Mouse (Mus musculus): Measurements from ENCODE around the gene Cldn19.

Cldn19 gene

GRCm38 (mm10) chr4:119255351-119255750 is at the start of gene Cldn19:
TSS of gene Cldn19 (plus strand) at chr4:119255414.
- in situ Hi-C loops (cut with MboI; ENCODE audit: unreplicated experiment in 2 of 2) = no loop called here

- in situ Hi-C loops (cut with MboI; ENCODE audit: unreplicated experiment in 2 of 2) = no loop called here
Measured at GRCm38 (mm10) chr4:119216667-119217066, 38.5 kb upstream of the Cldn19 start.

DNA sequence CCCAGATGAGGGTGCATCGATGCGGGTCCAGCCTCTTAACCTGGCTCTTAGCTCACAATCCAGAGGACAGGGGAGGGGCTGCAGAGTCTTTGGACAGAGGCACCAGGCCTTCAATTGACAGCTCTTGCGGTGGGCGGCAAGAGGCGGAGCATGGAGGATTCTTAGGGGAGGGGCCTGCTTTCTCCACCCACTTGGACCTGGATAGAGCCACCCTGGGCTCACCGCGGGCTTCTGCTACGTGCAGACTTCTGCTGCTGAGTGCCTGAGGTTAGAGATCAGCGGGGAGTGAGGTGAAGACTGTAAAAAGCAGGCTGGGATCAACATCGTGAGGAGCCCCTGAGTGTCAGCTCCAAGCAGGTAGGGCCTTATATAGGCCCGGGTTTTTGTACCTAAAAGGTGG is 37.0 kb upstream of the Cldn19 start, which contains the start of gene Tmem269:
Gene Tmem269, minus strand, starts transcription at position 49 of the 400 bp plus-strand sequence.
- in situ Hi-C loops (cut with MboI; ENCODE audit: unreplicated experiment in 2 of 2) = no loop called here

DNA sequence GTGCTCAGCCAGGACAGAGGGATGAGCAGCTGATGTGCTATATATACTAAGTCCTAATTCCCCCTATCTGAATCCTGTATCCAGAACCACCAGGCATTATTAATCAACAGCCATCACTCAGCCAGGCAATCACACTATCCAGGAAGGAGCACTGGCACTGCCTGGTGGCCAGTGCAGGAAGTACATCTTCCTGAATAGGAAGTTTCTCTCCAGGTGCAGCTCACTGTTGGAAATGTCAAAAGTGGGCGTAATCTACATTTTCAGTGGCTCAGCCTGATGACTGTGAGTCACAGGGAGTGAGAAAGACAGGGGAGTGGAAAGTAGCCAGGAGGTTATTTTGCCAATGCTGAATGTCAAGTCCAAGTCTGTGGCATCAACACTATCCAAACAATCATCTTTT is 31.5 kb upstream of the Cldn19 start:
- in situ Hi-C loops (cut with MboI; ENCODE audit: unreplicated experiment in 2 of 2) = no loop called here

GRCm38 (mm10) chr4:119224534-119224933 is 30.7 kb upstream of the Cldn19 start:
- in situ Hi-C loops (cut with MboI; ENCODE audit: unreplicated experiment in 2 of 2) = no loop called here

GRCm38 (mm10) chr4:119225719-119226118 is 29.5 kb upstream of the Cldn19 start:
- in situ Hi-C loops (cut with MboI; ENCODE audit: unreplicated experiment in 2 of 2) = no loop called here

DNA sequence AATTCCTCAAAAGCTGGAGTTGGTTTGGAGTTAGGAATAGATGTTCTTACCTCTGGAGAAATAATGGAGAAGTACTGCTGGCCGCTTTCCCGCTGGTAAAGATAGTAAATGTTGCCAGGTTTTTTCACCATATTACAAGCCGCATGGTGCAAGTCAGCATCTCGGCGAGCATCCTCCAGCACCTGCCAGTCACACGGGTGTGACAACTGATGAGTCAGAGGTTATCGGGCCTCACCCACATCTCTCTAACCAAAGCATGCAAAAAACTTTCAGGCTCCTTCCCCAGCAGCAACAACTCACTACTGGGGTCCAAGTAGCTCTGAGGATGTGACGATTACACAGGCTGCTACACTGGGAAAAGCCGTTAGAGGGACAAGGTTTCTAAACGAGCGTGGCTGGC is 28.5 kb upstream of the Cldn19 start:
- in situ Hi-C loops (cut with MboI; ENCODE audit: unreplicated experiment in 2 of 2) = no loop called here

DNA sequence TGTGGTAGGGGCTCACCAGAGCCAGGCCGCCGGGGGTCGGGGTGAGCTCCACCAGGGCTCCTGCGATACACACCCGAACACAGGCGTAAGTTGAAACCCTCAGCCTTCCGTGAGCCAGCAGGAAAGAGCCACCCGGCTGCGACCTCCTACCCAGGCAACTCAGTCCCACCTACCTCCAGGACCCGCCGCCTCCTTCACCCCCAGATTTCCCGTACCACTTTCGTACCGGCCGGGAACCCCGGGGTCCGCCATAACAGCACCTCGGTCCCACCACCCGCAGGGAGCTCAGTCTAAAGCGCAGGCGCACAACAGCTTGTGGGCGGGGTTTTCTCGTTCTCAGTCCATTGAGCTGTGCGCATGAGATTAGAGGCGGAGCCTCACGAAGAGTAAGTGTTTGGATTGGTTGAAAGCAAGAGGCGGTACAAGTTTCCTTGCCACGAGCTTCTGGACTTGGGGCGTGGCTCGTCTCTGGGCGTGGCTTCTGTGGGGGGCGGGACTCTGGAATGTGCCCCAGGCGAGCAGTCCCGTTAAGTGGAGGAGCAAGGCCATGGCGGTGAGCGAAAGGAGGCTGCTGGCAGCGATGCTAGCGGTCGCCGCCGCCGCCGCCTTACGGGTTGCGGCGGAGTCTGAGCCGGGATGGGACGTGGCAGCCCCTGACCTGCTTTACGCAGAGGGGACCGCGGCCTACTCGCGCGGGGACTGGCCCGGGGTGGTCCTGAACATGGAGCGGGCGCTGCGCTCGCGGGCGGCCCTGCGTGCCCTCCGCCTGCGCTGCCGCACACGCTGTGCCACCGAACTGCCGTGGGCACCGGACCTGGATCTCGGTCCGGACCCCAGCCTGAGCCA is 22.6 kb upstream of the Cldn19 start, which contains the start of the genes AU022252 and P3h1:
Gene AU022252, minus strand, starts transcription at position 303 of the 846 bp plus-strand sequence.
Gene P3h1, plus strand, starts transcription at position 506 of the 846 bp plus-strand sequence.
- in situ Hi-C loops (cut with MboI; ENCODE audit: unreplicated experiment in 2 of 2) = no loop called here

DNA sequence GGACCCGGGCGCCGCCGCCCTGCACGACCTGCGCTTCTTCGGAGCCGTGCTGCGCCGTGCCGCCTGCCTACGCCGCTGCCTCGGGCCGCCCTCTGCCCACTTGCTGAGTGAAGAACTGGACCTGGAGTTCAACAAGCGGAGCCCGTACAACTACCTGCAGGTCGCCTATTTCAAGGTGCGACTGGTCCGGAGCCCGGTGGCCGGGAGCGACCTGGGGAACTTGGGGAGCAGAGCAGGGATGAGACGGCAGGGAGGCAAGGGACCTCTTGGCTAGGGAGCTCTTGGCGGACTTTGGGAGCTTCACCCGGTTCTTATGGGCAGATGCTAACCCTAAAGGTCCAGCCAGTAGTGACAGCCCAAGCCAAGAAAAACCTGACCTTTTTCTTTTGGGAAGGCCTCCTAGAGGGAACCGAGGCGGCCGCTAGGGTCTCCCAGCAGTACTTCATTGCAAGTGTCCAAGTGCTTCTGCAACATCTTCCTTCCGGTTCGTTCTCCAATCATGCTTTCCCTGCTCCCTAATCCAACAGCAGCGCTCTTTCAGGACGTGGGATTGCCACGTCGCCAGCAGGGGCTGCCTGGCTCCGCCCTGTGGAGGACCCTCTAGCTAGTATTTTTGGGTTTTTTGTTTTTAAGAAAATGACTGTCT is 21.8 kb upstream of the Cldn19 start:
- in situ Hi-C loops (cut with MboI; ENCODE audit: unreplicated experiment in 2 of 2) = no loop called here

- in situ Hi-C loops (cut with MboI; ENCODE audit: unreplicated experiment in 2 of 2) = no loop called here
Measured at GRCm38 (mm10) chr4:119234348-119234747, 20.9 kb upstream of the Cldn19 start.

- in situ Hi-C loops (cut with MboI; ENCODE audit: unreplicated experiment in 2 of 2) = no loop called here
Measured at GRCm38 (mm10) chr4:119238661-119239060, 16.6 kb upstream of the Cldn19 start.

- in situ Hi-C loops (cut with MboI; ENCODE audit: unreplicated experiment in 2 of 2) = no loop called here
Measured at GRCm38 (mm10) chr4:119239181-119239682, 16.0 kb upstream of the Cldn19 start.

- in situ Hi-C loops (cut with MboI; ENCODE audit: unreplicated experiment in 2 of 2) = loop anchor here (5.0 to 10.0 kb wide), 11 partner anchors 173 to 883 kb away; partner anchors contain the start of genes Ccdc30 (in 1 of the 2), Foxj3 (in 1 of the 2), Frg2f1 (in 1 of the 2) and Guca2a (in 1 of the 2)
Measured at GRCm38 (mm10) chr4:119241664-119242063, 13.6 kb upstream of the Cldn19 start.

GRCm38 (mm10) chr4:119242571-119242970 is 12.6 kb upstream of the Cldn19 start:
- in situ Hi-C loops (cut with MboI; ENCODE audit: unreplicated experiment in 2 of 2) = loop anchor here (5.0 to 10.0 kb wide), 11 partner anchors 172 to 882 kb away; partner anchors contain the start of genes Ccdc30 (in 1 of the 2), Foxj3 (in 1 of the 2), Frg2f1 (in 1 of the 2) and Guca2a (in 1 of the 2)

GRCm38 (mm10) chr4:119244468-119245240 is 10.6 kb upstream of the Cldn19 start:
- in situ Hi-C loops (cut with MboI; ENCODE audit: unreplicated experiment in 2 of 2) = loop anchor here (5.0 to 10.0 kb wide), 13 partner anchors 98 to 883 kb away; partner anchors contain the start of genes Ccdc30 (in 1 of the 2), Foxj3 (in 1 of the 2), Frg2f1 (in 1 of the 2) and Guca2a (in 1 of the 2)

- in situ Hi-C loops (cut with MboI; ENCODE audit: unreplicated experiment in 2 of 2) = loop anchor here (5.0 to 10.0 kb wide), 10 partner anchors 97 to 882 kb away; partner anchors contain the start of genes Ccdc30 (in 1 of the 2), Foxj3 (in 1 of the 2), Frg2f1 (in 1 of the 2) and Guca2a (in 1 of the 2)
Measured at GRCm38 (mm10) chr4:119245556-119245955, 9.7 kb upstream of the Cldn19 start.

GRCm38 (mm10) chr4:119245961-119246360 is 9.3 kb upstream of the Cldn19 start:
- in situ Hi-C loops (cut with MboI; ENCODE audit: unreplicated experiment in 2 of 2) = loop anchor here (5.0 to 10.0 kb wide), 10 partner anchors 96 to 881 kb away; partner anchors contain the start of genes Ccdc30 (in 1 of the 2), Foxj3 (in 1 of the 2), Frg2f1 (in 1 of the 2) and Guca2a (in 1 of the 2)

- in situ Hi-C loops (cut with MboI; ENCODE audit: unreplicated experiment in 2 of 2) = loop anchor here (5.0 to 10.0 kb wide), 10 partner anchors 96 to 881 kb away; partner anchors contain the start of genes Ccdc30 (in 1 of the 2), Foxj3 (in 1 of the 2), Frg2f1 (in 1 of the 2) and Guca2a (in 1 of the 2)
Measured at GRCm38 (mm10) chr4:119246688-119247225, 8.5 kb upstream of the Cldn19 start.
